Mouse (Mus musculus) MEL (cell line): ENCODE measurements at regions not wholly inside any gene's neighbourhood (a gene's known extent, or its start where the extent isn't known, plus 50 kb on each side); places are given as distances from the start of the nearest gene placed in this dataset.

Source experiments
- CHD2 ChIP-seq: IDR thresholded peaks from 2 replicates; pipeline ENCODE4 v1.6.1; 2011; ENCODE audit warnings: low read length, improper control_type of control experiment
- CTCF ChIP-seq, 3 experiments: IDR thresholded peaks in 2 of 3; conservative IDR thresholded peaks in 1 of 3; 2 replicates each; pipeline ENCODE4 v1.5.1; 2011 to 2012; ENCODE audit warnings: low read length in 3 of 3, low read depth in 2 of 3, mild to moderate bottlenecking in 2 of 3, improper control_type of control experiment in 1 of 3, inconsistent platforms in 1 of 3, mixed read lengths in 1 of 3, moderate library complexity in 1 of 3; ENCODE audit not compliant: control insufficient read depth in 1 of 3, insufficient read depth in 1 of 3, poor library complexity in 1 of 3, severe bottlenecking in 1 of 3
- E2F4 ChIP-seq: IDR thresholded peaks from 2 replicates; pipeline ENCODE4 v1.6.1; 2011; ENCODE audit warnings: low read depth, low read length, improper control_type of control experiment, borderline replicate concordance
- EP300 ChIP-seq, 2 experiments: IDR thresholded peaks; 2 replicates each; pipeline ENCODE4 v1.6.1; 2011; ENCODE audit warnings: improper control_type of control experiment in 2 of 2, low read length in 2 of 2, low read depth in 1 of 2, mild to moderate bottlenecking in 1 of 2
- GABPA ChIP-seq: IDR thresholded peaks from 2 replicates; pipeline ENCODE4 v1.6.1; 2012; ENCODE audit warnings: low read depth, mild to moderate bottlenecking, inconsistent platforms, low read length, improper control_type of control experiment, moderate library complexity
- MAFK ChIP-seq: IDR thresholded peaks from 2 replicates; pipeline ENCODE4 v1.6.1; 2011; ENCODE audit warnings: low read depth, mild to moderate bottlenecking, low read length, improper control_type of control experiment, borderline replicate concordance
- POLR2A ChIP-seq, 2 experiments: IDR thresholded peaks; 2 replicates each; pipeline ENCODE4 v1.6.1; 2011 to 2012; ENCODE audit warnings: low read length in 2 of 2, mild to moderate bottlenecking in 2 of 2, control low read depth in 1 of 2, improper control_type of control experiment in 1 of 2, low read depth in 1 of 2, moderate library complexity in 1 of 2; ENCODE audit not compliant: control insufficient read depth in 1 of 2, insufficient read depth in 1 of 2, poor library complexity in 1 of 2
- SIN3A ChIP-seq: IDR thresholded peaks from 2 replicates; pipeline ENCODE4 v1.6.1; 2012; ENCODE audit warnings: low read length, improper control_type of control experiment, inconsistent platforms
- TBP ChIP-seq: IDR thresholded peaks from 2 replicates; pipeline ENCODE4 v1.8.0; 2011; ENCODE audit warnings: low read depth, low read length, improper control_type of control experiment
- TCF12 ChIP-seq: IDR thresholded peaks from 2 replicates; pipeline ENCODE4 v1.6.1; 2014; ENCODE audit warnings: low read depth, mild to moderate bottlenecking, inconsistent platforms, low read length, improper control_type of control experiment, moderate library complexity
- USF1 ChIP-seq: IDR thresholded peaks from 2 replicates; pipeline ENCODE4 v1.6.1; 2014; ENCODE audit warnings: low read depth, mild to moderate bottlenecking, inconsistent platforms, low read length, improper control_type of control experiment, moderate library complexity
- USF2 ChIP-seq, 2 experiments: IDR thresholded peaks; 2 replicates each; pipeline ENCODE4 v1.6.1; 2011 to 2012; ENCODE audit warnings: improper control_type of control experiment in 2 of 2, low read length in 2 of 2, borderline replicate concordance in 1 of 2, inconsistent platforms in 1 of 2, low read depth in 1 of 2, mild to moderate bottlenecking in 1 of 2; ENCODE audit not compliant: insufficient read depth in 1 of 2

GRCm38 (mm10) chr10:55591013-55591412 lies 515.7 kb upstream of the Msl3l2 start:
- TF ChIP-seq USF1: no peak
- no peak for TF ChIP-seq CTCF (IDR thresholded peaks at IDR 0.05 in 2 of 3, conservative IDR thresholded peaks at IDR 0.05 in 1 of 3; ENCODE audit: control insufficient read depth in 1 of 3, insufficient read depth in 1 of 3, low read depth in 2 of 3, low read length in 3 of 3, poor library complexity in 1 of 3, severe bottlenecking in 1 of 3)
- TF ChIP-seq EP300 (IDR thresholded peaks at IDR 0.05; ENCODE audit: low read depth in 1 of 2, low read length in 2 of 2): no peak
- TF ChIP-seq SIN3A: no peak
- TF ChIP-seq TBP: no peak
- no peak for TF ChIP-seq MAFK
- TF ChIP-seq GABPA: no peak
- no peak for TF ChIP-seq POLR2A (IDR thresholded peaks at IDR 0.05; ENCODE audit: control insufficient read depth in 1 of 2, insufficient read depth in 1 of 2, low read depth in 1 of 2, low read length in 2 of 2, poor library complexity in 1 of 2)
- no peak for TF ChIP-seq E2F4
- TF ChIP-seq USF2 (IDR thresholded peaks at IDR 0.05; ENCODE audit: borderline replicate concordance in 1 of 2, insufficient read depth in 1 of 2, low read depth in 1 of 2, low read length in 2 of 2): no peak
- no peak for TF ChIP-seq TCF12
- TF ChIP-seq CHD2: no peak
